Mouse (Mus musculus): ENCODE data around the gene 4921524J17Rik. TPM values are rescaled to one million over a fixed set of nuclear protein-coding genes. Genes with fewer than 3 reads are reported as not detected.
A peak's percentile ranks its signal among the peaks of the same experiment; 100 is the strongest.

Gene 4921524J17Rik
- polyA plus RNA-seq (2017; shearing (Covaris generic)) = 10 to 100 TPM; 68.1 to 74.0 TPM

DNA sequence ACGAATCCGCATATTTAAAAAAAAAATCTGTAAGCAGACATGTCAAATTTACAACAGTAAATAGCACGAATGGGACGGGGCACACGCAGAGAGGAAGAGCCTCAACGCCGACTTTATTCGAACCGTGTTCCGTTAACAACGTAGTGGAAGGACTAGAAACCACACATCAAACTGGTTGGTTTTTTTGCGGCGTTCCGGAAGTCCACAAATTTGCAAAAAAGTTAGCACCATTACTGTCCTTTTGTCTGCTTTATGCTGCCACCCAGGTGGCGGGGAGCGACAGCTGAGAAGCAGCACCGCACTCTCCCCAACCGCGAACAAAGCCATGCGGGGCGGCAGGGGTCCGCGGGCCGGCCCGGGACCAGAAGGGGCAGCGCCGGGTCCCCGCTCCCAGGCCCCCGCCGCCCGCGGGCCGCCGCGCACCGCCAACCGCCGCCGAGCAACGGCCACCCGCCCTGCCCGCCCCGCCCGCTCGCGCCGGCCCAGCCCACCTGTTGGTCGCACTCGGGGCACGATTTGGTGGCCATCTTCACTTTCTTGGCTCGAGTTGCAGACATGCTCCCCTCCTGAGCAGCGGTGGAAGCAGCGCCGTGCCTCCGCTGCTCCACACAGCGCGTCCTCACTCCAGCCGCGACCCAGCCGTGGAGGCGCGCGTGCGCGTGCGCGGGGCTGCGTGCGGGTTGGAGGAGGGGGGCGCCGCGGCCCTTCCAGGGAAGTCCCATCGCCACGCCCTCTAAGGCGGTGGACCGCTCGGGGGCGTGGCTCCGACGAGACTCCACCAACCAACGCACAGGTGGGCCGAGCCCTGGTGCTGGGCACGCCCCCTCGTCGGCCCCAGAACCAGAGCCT lies at the start of gene 4921524J17Rik:
Gene 4921524J17Rik (minus strand): TSS at position 666 of the 849 bp plus-strand sequence.
- peak; percentile 93 for ATAC-seq

DNA sequence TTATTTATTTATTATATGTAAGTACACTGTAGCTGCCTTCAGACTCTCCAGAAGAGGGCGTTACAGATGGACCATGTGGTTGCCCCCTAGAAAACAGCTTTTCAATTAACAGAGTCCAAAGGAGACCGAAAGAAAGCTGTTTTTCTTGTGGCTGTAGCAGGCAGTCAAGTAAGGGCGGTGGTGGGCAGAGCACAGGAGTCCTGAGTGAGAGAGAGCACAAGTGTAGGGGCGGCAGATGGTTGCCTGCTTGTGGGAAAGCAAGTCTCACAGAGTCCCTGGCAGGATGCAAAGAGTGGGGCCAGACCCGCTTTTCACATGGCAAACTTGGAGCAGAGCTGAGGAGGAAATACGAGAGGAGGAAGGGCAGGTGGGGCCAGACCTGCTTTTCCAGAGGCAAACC lies 49.8 kb upstream of the 4921524J17Rik start:
- no peak for ATAC-seq

DNA sequence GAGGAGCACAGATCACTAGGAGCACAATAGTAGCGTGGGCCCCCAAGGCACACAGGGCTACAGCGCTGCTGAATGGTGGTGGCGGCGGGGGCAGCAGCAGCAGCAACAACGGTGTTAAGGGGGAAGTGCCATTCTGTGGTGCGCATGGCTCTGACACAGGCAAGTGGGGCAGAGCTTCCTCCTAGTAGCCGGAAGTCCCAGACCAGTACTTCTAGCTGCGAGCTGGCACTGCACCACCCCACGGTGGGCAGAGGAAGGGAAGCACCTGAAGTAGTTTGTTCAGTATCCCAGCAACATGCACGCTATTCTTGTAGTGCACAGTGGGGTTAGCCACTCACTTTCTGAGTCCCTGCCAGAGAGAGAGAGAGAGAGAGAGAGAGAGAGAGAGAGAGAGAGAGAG lies 49.3 kb upstream of the 4921524J17Rik start:
- no peak for ATAC-seq

DNA sequence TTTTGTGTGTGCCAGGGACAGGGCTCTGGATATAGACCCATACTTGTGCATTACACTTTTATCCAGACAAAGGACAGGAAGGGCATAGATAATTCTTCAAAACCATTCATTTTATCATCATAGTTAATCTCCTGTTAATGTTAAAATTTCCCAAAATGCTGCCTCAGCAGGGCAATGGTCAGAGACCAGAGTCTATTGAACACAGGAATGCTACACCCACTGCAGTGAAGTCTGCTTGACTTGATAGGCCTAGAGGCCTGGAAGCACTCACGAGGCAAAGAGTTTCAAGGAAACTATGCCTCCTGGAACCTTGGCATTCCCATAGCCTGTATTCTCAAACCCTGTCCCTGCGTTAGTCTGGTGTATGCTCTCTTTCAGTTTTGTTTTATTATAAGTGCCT lies 47.1 kb upstream of the 4921524J17Rik start:
- no peak for ATAC-seq

DNA sequence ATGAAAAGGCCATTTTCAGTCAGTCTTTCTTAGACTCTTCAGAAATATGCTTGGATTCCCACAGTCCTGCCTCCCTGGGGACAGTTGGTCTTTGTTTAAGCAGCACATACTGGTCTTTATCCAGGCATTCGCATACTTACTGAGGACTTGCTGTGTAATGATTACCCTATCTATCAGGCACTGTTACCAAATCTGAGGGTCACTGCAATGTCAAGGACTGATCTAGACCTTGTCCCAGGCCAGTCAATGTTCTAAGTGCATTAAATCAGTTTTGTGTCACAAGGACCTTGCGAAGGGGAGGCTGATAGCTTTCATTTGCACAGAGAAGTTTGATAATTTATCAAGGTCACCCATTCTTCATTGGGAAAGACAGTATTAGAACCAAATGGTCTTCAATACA lies 45.8 kb upstream of the 4921524J17Rik start:
- ATAC-seq = no peak

DNA sequence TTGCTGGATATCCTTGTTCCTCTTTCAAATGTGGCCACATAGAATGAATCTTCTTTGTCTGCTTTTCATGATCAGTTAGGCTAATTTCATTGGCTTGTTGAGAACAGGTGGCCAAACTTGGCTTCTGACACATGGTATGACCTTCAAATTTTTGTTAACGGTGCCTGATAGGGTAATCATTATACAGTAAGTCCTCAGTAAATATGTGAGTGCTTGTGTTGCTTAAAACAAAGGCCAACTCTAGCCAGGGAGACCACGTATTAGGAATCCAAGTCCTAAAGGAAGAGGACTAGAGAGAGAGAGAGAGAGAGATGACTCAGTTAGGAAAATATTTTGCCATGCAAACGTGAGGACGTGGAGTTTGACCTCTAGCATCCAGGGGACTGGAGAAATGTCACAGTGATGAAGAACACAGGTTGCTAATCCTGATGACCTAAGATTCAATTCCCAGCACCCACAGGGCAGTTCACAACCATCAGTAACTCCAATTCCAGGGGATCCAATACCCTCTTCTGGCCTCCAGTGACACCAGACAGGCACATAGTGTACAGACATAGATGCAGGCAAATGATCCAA lies 44.4 kb upstream of the 4921524J17Rik start:
- ATAC-seq = no peak

DNA sequence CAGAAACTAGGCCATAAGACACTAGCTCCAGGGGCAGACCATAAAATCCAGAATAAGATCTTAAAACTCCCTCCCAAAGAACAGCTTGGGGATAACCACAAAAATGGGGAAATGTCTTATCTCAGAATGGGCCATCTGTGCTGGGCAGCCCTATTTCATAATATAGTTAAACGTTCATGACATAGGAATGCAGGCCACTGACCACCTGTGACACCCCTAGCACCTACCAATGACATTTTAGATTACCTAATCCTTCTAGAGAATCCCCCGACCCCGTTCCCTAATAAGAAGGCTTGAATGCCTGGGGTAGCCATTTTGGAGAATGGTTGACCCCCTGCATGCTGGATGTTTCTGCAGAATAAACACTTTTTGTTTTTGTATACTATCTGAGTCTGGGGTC lies 42.3 kb upstream of the 4921524J17Rik start:
- no peak for ATAC-seq

DNA sequence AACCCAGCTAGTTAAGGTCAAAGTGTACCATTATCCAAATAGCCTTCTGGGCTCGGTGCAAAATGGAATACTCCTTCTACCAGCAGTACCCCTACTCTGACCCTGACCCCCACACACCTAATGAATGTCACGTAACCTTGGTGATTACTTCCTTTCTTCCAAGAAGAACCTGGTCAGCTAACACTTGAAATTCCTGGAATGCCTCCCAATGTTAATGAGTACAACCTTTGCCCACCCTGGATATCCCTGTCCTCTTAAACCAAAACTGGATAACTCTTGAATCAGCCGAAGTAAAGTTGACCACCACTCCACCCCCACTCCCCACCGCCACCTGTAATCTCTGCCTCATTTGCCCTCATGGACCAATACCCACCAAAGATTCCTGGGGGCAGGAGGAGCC lies 40.6 kb upstream of the 4921524J17Rik start:
- no peak for ATAC-seq

DNA sequence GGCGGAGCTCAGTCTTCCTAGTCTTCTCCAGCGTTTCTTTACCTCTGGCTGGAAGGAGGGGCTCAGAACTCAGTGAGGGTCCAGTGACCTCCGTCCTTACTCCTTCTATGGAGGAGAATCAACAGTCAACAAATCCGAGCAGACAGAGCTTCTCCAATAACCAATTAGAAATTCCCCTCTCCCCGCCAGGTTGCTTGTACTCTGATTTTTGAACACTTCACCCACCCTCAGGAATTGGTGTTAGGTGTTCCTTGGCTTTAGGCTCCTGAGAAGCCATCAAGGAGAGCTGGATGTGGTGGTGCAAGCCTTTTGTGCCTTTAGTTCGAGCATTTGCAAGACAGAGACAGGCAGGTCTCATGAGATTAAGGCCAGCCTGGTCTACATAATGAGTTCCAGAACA lies 40.2 kb upstream of the 4921524J17Rik start:
- ATAC-seq = no peak

DNA sequence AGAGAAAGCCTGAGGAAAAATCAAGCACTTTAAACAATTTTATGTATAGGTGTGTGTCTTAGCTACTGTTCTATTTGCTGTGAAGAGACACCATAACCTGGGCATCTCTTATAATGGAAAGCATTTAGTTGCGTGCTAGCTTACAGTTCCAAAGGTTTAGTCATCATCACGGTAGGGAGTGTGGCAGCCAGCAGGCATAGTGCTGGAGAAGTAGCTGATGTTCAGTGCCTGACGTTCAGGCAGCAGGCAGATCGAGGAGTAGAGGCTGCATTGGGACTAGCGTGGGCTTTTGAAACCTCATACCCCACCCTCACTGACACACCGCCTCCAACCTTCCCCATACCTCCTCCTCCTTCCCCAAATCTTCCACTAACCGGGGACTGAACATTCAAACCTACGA lies 38.1 kb upstream of the 4921524J17Rik start:
- no peak for ATAC-seq

DNA sequence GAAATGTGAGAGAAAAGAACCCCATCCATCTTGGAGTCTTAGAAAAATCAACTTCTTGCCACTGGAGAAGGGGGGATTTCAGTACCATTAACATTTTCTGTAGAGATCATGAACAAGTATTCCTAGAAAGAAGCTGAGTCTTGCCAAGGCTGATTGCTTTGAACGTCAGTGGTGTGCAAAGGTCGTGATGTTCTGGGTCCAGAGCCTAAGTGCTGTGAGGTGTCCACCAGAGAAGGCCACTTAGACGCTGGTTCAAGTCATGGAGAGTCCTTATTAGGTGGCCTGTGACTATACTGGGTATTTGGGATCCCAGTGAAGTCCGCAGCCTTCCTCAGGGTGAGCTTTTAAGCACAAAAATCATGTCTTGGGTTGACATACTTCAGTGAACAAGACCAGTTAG lies 33.4 kb upstream of the 4921524J17Rik start:
- no peak for ATAC-seq

DNA sequence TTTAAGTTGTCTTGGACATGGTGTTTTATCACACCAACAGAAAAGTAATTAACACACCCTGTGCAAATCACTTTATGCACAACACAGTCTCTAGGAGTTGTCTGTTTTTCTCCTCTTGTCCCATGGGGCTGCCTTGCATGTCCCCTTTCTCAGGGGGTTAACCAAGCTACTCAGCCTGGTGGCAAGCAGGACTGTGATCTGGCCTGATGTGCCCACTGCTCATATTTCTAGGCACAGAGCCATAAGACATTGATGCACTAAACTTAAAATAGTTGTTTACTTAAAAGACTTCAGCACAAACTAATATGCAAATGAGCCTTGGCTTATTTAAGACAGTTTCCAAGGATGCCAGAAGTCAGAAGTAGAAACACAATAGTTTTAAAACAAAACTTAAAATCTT lies 31.7 kb upstream of the 4921524J17Rik start:
- ATAC-seq = no peak

DNA sequence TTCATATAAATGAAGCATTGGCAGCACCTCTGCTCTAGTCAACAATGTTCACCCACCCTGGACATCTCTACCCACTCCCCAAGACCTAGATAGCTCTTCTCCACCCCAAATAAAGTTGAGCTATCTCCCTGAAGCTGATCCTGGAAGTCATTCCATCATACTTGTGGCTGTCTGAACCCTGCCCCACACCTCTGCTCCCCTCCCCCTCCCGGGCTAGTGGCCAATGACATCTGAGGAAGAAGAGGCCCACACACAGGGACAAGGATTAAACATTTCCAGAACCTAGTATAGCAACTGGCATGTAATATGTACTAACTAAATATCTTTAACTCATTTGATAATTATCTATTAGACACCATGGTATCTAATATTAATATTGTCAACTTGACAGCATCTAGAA lies 29.8 kb upstream of the 4921524J17Rik start:
- ATAC-seq = no peak

DNA sequence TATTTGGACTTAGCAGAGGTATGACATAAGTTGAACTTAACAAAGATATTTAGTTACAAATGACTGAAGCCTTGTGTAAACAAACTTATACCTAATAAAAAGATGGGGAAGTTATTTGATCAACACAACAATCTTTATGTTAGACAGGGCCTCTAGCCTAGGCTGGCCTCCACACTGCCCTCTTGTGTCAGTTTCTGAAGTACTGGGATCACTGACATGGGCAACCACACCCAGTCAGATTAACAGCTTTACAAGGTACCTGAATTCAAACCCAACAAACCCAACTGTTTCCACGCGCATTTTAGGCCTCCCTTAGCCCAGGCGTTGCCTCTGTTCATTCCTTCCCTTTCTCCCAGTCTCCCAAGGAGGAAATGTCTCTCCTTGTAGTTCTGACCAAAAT lies 28.7 kb upstream of the 4921524J17Rik start:
- no peak for ATAC-seq

DNA sequence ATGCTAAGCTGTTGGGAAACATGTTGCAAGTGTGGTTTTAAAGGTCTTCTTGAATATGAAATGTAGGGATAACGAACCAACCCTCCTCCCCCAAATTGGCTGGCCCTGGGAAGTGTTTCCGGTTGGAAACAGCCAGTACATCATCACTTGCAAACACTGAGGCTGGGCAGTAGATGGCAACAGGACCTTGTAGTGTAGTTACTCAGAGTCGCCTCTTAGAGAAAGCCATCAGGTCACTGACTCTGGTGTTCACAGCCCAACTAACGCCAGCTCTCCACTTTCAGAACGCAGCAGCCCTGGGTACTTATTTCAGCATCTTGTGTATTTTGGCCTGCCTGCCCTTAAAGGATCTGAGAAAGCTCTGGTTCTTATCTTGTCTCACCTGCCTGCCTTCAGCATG lies 28.2 kb upstream of the 4921524J17Rik start:
- no peak for ATAC-seq

DNA sequence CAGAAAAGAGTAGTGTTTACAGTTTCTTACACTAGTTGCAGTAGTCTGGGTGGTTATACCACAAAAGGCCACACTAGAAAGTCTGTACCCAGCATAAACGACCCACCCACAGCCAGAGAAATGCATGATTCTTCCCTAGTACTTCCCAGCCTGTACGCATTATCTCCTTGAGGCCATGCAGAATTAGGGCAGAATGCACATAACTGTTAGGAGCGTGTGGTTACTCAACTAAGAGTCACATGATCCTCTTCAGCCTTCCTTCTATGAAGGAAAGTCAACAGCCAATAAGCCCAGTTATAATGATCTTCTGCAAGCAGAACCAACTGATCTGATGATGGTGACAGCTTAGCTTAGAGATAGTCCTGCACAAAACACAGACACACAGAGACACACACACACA lies 26.9 kb upstream of the 4921524J17Rik start:
- no peak for ATAC-seq

DNA sequence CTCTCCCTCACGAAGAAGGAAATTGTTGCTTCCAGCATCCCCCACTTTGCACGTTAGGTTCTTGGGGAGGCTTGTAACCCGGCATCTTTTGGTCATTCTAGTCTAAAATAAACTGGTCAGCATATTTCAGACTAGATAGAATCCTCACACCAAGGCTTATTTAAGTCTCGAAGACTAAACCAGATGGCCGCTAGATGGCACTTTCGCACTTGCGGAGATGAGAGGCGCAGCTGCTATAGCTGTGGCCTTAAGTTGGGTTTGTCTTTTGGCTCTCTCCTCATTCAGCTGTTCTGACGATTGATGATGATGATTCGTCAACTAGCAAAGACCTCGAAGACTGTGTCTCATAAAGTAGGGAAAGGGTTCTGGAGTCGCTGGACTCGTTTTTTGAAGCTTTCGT lies 23.9 kb upstream of the 4921524J17Rik start:
- peak; percentile 53 for ATAC-seq

DNA sequence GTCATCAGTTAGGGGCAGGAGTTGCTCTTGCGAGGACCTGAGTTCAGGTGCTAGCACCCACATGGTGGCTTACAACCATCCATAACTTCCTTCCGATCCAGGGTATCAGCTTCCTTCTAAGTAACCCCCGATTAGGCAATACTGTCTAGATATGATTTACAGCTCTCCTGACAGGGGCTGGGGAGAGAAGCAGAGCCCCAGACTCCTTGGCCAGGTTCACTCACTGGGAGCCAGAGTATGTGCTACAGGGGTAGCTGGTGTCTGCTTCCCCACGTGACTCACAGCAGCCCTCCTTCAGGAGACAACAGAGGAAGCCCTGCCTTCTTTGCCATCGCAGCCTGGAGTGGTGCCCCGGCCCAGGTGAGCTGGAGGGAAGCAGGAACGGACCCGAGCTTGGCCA lies 22.1 kb upstream of the 4921524J17Rik start:
- no peak for ATAC-seq

DNA sequence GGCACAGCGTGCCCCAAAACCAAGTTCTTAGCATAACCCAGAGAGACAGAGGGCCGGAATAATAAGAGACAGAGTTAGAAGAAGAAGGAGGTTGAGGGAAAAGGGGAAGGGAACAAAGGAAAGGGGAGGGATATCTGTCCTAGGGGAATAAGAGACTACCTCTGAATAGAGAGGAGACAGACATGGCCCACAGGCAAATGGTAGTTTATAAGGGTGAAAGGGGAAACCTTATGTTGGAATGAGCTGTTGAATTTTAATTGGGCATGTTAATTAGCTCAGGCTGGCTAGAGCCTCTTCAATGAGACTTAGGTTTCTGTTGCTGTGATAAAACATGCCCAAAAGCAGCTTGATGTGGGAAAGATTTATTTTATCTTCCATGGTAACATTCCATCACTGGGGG lies 20.6 kb upstream of the 4921524J17Rik start:
- ATAC-seq = no peak

DNA sequence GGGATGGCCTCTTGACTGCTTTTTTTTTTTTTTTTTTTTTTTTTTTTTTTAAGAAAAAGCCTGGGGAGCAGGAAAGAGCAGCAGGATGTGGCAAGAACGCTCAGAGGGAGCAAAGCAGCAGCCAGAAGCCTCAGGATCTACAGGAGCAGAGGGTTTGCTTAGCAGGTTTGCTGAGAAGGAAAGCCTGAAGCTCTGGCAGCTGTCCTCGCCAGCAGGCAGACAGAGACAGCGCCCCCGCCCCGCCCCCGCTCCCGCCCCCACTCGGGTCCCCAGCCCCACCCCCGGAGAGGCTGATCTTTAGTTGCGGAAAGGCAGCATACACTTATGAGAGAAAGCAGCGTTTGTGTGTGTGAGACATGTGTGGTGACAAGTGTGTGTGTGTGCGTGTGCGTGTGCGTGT lies 19.7 kb upstream of the 4921524J17Rik start:
- no peak for ATAC-seq

DNA sequence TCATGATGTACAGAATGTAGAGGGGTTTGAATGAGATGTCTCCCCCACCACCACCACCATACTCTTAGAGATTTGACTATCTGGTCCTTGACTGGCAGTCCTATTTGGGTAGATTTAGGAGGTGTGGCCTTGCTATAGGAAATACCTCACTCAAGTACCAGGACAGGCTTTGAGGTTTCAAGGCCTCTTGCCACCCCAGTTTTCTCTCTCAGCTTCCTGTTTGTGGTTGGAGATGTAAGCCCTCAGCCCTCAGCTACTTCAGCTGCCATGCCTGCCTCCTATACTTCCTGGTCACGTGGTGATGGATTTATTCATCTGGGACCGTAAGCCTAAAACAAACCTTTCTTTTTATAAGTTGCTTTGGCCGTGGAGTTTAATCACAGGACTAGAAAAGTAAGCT lies 17.7 kb upstream of the 4921524J17Rik start:
- ATAC-seq = peak; percentile 37

DNA sequence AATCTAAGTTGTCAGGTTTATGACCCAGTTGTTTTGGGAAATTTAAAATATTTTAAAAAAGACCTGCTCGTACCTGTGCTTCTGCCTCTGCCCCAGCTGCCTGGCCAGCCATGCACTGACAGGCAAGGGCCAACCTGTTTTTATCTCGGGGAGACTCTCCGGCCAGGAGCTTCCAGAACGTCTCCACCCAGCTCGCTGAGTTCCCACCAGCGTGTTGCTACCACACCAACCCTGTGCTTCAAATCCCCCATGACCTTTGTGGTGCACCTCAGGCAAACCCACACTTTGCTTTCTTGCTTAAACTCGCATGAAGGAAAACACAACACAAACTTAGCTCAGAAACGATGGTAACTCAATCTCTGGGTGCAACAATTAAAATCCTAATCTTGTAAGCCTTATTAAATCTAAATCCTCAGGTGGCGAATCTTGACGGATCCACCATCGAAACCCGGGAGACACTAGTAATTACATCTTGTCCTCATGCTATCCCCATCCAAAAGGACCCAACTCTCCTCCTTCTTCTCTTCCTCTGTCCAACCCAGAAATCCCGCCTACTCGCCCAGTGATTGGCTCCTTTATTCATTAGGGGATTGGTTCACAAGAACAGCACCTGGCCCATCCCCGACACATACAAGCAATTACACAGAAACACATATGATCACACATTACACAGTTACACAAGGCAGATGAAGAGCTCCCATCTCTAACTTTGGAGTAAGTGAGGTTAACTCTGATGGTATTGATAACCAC lies 13.5 kb upstream of the 4921524J17Rik start:
- no peak for ATAC-seq

DNA sequence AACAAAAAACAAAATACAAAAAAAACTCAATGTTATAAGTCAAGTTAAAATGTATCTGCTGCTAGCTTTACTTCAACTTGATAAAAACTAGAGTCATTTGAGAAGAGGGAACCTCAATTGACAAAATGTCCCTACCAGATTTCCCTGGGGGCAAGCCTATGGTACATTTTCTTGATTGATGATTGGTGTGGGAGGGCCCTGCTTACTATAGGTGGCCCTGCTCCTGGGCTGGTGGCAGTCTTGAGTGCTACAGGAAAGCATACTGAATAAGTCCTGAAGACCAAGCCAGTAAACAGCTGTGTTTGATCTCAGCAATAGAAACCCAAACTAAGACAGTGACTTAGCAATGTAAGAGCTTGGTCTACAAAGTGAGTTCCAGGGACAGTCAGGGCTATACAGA lies 11.5 kb upstream of the 4921524J17Rik start:
- no peak for ATAC-seq

DNA sequence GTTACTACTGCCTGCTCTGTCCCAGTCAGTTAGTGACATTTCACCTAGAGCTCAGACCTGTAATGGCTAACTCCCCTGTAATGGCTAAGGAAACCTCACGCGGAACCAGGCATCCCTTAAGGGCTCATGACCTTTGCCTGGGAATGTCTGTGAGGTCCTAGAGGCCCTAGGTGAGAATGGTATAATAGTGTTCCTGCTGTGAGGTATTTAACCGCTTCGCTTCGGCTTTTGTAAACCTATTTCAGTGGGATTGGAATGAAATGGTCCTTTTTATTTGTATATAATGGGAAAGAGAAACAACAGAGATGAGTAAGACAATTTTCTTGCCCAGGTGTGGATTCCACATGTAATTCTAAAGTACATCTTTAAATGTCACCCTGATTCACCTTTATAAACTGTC lies 8.9 kb upstream of the 4921524J17Rik start:
- ATAC-seq = no peak

Measured in CD4-positive, CD25-positive, alpha-beta regulatory T cell, adult 4 months (primary cell).